Mouse (Mus musculus) adrenal gland, postnatal 36 days (tissue): Measurements from ENCODE around the gene Fbxl13. TPM values are rescaled to one million over a fixed set of nuclear protein-coding genes. Genes with fewer than 3 reads are reported as not detected.

Experiments
- DNase-seq, 2 experiments: peaks; one replicate each; pipeline ENCODE4 v3.0.0; 2021; ENCODE audit warnings: mixed read lengths in 1 of 2
- total RNA-seq, 2 experiments: library from RNA; stranded (reverse); gene quantifications; 2 replicates each; pipeline ENCODE4 v1.2.3; 2021

Gene Fbxl13
- total RNA-seq, 2 experiments from 2014 or later, result not detected

DNA sequence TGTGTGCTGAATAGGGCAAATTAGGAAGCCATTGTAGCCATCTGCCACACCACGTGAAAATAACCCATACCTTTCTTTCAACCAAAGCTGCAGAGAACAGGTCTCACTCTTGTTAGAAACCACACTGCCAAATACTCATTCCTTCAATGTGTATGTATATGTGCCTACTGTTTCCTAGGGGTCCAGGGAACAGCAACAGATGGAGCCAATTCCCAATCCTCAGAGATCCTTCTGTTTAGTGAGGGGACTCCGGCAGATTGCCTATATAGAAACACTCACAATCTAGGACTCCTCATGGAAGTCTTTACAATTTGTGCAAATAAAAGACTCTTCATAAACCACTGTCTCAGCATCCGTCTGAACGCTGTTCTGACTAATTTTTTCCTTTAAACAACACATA, 127.2 kb downstream of the Fbxl13 start:
- no peak for DNase-seq

DNA sequence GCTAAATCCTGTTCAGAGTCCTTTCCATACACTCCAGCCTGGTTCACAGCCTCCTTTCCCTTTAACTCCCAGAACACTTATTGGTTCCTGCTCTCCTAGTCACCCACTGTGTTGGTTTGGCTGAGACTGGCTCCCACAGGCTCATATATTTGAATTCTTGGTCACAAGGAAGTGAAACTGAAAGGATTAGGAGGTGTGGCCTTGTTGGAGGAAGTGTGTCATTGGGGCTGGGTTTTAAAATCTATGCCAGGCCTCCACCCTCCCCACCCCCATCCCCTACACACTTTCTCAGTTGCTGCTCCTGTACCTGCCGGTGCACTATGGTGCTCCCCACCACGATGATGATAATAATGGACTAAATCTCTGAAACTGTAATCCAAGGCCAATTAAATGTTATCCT, 127.9 kb downstream of the Fbxl13 start:
- DNase-seq, result no peak

DNA sequence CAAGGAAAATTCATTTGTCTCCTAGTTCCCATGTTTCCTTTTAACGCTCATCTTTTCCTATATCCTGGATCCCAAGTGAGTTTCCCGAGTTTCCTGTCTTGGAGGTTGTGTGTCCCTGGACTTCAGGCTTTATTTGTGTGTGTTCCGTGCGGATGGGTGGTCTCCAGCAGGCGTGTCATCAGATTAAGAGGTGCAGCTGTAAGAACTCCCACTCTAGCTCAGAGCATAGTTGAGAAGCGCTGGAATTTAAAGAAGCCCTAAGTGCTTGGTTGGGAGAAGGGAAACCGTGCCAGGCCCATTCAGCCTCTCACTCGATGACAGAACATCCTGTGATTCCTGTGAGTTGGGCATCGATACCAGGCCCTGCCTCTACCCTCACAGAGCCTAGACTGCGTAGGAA, 132.1 kb downstream of the Fbxl13 start:
- DNase-seq, result no peak

DNA sequence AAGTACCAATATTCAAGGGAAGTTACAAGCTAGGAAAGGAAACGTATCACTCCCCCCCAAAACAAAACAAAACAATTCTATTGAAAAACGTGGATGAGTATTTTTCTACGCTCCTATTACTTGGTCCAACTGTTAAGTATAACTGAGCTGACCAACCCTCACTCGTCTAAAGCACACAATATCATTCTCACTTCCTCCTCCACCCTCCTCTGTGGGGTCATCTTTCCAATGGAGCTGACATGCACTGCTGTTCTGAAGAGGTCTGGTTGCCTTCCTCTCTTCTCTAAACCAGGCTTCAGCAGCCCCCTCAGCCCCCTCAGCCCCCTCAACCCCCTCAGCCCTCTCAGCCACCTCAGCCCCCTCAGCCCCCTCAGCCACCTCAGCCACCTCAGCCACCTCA, 135.6 kb downstream of the Fbxl13 start:
- no peak for DNase-seq

DNA sequence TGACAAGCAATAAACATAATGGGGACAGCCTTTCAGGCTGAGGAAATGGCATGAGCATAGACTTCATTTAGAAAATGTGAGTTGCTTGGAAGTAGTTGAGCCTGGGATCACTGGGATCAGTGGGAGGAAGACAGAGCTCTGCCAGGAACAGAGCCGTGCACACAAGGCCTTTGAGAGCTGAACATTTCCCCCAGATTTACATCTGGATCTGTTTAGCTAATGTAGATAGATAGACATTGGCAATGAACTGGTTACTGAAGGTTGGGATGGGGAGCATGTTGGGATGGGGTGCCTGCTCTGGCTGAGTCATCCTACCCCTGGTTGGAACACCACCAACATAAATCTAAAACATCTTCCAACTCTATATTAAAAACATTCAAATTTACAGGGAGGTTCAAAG, 138.5 kb downstream of the Fbxl13 start:
- no peak for DNase-seq

DNA sequence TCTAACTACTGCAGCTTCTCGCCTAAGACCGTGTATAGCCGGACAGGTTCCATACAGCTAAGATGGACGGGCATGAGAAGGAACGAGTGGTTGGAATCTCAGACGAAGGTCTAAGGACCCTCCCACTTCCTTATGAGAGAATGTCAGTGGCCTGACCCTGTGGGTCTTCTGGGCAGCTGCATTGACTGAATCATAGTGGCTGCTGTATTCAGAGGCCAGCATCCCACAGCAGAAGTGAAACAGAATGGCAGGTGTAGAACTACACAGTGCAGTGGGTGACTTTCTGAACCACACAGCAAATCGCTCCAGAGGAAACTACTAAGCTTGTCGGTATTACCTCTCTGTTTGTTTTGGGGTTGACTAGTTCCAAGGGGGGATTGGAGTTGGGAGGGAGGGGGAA, 140.3 kb downstream of the Fbxl13 start:
- DNase-seq, result no peak

DNA sequence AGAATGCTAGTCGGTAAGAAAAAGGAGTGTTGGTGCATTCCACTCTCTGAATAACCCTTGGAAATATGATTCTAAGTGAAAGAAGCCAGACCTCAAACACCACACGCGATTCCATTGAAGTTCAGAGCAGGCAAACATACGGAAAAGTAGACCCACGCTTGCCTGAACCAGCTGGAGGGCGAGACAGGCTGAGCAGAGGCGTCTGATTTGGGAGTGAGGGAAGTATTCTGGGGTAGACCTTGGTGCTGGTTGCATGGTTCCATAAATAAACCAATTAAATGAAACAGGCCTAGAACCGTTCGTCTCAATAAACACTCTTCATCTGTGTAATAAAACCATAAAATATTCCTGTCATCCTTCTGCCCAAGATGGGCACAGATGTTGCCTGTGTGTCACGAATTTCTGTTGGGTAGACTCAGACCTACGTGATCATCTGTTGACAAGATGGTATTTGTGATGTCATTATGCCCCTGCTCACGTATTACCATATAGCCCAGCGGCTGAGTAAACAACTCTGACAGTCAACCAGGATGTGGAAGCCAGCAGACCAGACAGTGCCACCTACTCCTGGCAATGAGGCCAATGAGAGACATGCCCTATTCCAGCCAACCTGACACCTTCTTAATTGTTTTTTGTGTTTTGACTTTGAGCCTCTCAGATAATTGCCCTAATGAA, 142.4 kb downstream of the Fbxl13 start:
- no peak for DNase-seq

DNA sequence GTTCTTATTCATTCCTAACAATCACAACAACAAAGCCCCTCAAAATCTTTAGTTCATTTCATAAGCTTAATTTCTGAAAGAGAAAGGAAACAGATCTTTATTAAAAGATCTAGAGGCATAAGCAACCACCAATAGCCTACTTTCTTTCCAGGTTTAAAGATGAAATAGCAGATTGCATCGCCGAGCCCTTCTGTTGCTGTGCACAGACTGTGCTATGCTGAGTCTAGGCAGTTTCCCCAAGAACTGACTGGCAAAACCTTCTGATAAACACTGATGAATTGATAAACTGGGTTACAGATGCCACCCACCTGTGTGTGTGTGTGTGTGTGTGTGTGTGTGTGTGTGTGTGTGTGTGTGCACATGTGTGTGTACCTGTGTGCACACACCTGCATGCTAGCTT, 144.5 kb downstream of the Fbxl13 start:
- DNase-seq, result no peak

DNA sequence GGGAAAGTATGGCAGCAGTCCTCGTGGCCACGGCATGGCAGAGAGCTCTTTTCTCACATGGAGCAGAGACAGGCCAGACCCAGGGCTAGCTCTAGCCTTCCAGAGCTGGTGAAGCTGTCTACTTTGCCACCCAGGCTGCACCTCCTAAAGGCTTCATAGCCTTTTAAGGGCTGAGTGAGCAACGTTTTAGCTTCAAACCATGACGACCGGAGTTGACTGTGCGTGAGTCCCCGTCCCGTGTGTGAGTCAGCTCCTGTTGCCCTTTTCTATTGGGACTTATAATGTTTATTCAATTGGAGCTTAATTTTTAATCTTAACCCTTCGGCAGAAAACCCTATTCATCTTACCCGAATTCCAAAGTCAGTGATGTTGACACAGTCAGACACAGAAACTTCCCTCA, 145.3 kb downstream of the Fbxl13 start:
- DNase-seq, result no peak

DNA sequence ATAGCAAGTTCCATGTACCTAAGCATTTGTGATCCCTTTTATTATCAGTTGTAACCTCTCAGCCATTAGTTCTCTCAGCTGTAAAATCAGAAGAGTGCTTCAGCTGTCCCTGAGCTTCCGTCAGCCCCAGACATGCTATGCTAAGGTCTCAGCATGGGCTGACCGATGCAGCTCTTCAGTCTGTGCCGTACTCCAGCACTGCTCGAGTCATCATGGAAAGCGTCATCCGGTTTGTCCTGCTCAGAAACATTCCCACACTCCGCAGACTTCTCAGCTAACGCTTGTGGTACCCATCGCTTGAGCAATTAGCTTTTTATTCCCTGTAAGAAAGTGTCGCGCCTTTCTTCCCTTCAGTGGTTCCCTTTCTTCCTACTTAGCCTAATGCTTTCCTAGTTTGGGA, 146.5 kb downstream of the Fbxl13 start:
- DNase-seq, result no peak

DNA sequence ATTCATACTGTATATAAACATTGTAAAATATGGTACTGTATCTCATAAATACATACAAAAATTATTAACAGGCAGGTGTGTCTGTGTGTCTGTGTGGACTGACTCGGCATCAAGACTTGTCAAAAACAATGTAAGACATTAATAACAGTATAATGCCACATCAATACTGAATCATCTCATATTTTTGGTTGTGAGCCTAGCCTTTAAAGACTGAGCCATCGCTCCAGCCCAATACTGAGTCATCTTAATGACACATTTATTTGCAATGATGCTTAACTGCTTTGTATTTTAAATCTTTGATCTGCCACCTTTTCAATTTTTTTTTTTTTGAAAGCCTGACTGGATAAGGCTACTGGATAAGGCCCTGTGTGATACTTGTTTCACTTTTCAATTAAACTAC, 146.9 kb downstream of the Fbxl13 start:
- no peak for DNase-seq

DNA sequence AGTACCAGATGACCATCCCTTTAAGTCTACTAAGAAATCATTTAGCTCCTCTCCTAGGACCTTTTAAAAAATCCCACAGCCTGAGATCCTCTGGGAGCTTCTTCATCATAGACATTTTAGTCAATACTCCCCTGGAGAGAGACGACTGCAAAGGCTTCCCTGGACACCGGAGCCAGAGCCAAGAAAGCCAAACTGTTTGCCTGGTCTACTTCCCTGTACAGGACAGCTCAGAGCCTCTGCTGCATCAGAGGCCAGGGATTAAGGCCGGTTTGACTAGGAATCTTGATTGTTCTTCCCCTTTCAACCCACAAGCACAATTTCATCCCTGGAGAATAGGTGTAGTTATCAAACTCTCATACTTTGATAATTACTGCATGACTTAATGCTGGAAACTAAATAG, 148.6 kb downstream of the Fbxl13 start:
- no peak for DNase-seq

DNA sequence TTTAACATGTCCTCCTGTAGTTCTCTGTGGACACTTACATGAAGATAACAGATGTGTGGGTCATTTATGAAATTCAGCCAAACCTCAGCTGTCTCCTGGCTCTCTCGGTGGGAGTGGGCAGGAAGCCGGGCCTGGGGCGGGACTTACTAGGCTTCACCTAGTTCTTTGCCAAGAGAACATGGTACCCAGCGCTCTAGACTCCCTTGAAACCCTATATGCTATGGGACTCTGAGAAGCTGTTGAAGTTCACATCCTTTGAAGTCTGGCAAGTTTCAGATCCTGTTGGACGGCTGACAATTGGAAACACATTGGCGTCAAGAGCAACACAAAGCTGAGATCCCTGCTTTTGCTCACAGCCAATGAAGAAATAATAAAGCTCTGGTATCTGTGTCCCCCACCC, 149.1 kb downstream of the Fbxl13 start:
- no peak for DNase-seq

DNA sequence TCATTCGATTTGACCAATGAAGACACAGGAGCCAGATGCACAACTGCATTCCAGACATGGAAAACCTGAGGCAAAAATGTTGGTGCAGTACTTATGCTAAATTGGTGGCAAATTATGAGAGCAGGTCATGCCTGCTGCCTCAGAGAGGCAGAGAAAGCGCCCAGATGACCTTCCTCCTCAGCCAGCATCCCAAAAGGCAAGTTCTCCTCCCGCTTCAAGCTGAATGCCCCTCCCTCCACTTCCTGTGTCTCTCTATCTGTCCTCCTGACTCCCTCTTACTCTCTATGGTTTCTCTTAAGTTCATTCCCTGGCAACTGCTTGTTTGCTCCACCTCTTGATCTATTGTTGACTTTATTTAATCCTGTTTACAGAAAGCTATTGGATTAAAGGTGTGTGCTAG, 150.7 kb downstream of the Fbxl13 start:
- no peak for DNase-seq

DNA sequence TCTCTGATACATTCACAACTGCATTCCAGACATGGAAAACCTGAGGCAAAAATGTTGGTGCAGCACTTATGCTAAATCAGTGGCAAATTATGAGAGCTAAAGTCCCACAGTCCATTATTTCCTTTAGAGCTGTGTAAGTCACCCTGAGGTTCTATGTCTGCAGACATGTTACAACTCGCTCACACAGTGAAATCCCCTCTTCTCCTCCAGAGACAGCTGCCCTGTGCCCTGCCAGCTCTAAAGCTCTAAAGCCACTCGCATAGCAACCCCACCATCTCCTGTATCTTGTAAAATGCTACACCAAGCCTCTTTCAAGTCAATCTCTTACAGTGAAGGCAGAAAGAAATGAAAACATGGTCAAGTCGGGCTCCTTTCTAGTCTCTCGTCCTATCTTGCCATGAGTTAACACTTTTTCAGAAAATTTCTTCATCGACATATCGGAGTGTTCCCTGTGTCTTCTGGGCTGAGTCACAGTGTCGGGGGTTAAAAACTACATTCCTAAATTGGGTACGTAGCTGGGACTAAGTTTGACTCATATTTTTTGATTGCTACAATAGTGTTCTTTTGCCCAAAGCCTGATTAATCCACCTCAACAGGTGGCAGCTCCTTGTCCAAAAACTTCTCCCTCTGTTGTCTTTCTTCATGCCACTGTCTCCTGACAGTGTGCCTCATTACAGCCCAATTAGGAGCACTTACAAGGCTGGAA, 152.0 kb downstream of the Fbxl13 start:
- DNase-seq, result no peak

DNA sequence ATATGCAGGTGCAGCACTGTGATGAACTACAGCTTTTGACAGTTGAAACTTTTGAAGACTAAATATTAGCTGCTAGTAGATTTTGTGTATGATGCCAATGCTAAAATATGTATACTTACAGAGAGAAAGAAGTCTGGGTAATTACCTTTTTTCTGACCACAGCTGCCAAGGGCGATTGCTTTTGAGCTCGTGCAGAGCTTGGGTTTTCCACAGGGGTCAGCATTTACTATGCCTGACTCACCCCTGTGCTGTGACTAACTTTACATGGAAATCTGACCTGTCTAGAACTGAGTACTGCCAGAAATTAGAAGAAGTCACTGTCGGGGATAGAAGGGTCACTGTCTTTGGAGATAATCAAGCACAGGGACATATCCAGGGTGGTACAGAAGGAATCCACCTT, 153.2 kb downstream of the Fbxl13 start:
- DNase-seq, result no peak

DNA sequence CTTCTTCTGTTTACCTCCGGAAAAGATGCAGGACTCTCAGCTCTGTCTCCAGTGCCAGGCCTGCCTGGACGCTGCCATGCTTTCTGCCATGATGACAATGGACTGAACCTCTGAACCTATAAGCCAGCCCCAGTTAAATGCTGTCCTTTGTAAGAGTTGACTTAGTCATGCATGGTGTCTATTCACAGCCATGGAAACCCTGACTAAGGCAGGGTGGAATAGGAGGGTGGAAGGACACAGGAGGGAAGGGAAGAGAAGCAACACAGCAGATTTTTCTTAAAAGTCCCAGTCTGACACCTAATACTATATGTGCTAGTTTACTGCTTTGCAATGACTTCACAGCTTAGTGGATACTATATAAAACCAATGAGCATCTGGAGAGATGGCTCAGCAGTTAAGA, 154.0 kb downstream of the Fbxl13 start:
- DNase-seq, result no peak

DNA sequence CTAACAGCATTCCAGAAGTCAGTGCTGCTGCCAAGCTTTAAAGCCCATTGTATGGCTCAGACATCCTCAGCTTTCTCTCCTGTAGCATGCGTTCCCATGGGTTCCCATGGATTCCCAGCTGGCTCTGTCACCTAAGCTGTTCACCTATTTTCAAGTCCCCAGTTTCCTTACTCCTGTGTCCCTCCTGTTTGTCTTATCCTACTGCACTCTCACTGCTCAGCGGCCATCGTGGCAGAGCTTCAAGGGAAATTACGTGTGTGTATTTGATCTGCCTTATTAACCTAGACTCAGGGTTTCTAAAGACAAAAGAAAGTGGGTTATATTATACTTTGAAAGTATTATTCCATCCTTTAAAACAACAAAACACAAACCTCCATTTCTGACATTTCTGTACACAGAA, 156.3 kb downstream of the Fbxl13 start:
- no peak for DNase-seq

DNA sequence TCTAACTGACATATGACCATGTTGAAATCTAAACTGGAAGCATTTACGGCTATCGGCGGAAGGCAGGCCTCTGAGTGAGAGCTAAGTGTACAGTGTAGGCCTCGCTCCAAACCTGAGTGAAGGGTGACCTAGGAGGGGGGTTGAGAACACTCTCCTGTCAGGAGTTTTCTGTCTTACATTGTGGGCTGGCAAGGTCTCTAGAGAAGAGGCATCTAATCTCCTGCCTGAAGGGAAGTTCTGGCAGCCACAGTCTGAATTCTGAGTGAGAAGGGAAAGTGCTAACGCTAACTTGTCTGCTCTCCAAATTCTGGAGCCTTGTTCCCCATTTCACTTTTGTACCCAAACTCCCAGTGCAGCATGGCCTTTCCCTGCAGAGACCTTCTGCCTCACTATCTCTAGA, 156.9 kb downstream of the Fbxl13 start:
- no peak for DNase-seq

DNA sequence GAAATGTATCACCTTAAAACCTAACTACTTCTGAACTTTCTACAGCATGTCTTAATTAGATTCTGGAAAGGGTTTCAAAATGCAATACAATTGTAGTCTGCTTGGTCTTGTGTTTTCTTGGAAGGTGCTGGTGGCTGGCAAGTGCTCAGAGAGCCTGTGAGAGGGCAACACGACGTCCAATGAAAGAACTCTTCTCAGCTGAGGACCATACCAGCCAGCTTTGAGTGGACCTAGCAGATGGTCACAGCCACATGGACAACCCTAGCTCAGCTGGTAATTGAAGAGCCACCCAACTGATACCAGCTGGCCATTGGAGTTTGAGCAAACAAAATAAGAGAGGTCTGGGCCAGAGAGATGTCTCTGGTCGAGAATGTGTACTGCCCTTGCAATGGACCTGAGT, 157.7 kb downstream of the Fbxl13 start:
- DNase-seq, result no peak

DNA sequence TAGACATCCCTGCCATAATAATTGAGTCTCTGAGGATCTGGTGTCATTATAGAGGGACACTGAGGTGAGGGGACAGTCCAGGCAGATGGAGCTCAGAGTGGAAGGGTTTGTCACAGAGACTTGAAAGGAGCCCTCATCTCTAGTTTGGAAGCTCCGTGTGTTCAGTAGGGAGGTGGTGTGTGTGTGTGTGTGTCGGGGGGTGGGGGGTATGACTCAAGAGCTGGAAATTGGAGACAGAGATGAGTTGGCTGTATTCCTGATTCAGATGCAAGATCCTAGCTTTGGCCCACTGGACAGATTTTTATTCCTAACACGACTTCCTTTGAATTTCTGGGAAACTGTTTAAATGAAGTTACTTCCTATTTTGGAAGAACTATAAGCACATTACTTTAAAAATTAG, 158.1 kb downstream of the Fbxl13 start:
- no peak for DNase-seq

DNA sequence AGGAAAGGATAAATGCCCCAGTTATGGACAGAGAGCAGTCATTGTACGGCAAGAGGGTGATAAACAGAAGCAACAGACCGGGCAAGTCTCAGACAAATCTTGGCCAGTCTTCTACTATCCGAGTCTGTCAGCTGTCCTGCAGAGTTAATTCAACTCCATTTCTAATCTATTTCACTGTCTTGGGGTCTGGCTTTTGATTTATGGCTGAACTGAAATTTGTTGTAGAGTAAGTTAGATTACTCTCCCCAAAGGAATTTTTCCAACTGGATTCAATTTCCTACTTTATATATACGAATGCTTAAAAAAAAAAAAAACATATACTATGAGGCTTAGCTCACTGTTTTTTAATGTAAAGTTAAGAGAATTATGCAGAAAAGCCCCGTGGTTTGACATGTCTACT, 158.6 kb downstream of the Fbxl13 start:
- no peak for DNase-seq

DNA sequence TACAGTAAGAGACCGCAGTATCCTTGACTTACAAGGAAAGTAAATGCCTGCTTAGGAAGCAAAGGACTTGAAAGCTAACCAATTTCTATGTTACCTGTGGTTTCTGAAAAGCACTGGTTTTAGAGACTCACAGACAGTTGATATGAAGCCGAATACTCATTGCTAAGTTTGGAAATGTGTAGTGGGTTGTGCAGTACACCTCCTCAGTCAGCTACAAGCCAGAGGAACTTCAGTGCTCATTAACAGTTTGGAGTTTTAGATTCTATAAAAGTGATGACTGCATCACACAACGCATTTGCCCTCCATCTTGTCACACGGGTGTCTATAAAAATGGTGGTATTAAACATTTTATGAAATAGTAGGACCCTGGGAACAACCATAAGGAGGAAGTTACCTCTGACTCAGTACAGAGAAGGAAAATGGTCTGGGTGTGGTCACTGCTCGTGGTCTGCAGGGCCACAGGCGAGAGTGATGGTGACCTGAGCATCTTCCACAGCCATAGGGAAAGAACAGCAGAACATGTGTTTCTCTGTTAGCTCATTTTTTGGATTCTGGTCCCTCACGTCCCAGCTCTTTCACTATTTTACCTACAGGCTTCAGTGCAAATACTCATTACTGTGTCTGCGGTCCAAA, 160.1 kb downstream of the Fbxl13 start:
- DNase-seq, result no peak

DNA sequence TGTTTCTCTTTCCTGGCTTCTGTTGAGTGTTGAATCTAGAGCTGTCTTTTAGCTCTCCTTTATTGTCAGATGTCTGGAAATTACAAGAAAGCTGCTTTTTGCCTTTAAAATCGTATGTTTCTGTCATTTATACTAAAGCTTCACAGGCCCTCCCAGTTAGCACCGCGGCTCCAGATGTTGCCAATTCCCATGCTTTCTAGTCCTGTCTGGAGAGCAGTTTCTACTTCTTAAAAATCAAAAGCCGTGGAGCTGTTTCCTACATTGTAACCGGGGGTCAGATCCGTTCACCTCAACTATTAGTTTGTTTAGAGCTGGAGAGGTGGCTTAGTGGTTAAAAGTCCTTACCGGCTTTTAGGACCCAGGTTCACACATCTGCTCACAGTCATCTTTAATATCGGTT, 162.2 kb downstream of the Fbxl13 start:
- DNase-seq, result no peak
